ENCODE assay signal across 8 mouse cellular contexts in the genomic region with DNA sequence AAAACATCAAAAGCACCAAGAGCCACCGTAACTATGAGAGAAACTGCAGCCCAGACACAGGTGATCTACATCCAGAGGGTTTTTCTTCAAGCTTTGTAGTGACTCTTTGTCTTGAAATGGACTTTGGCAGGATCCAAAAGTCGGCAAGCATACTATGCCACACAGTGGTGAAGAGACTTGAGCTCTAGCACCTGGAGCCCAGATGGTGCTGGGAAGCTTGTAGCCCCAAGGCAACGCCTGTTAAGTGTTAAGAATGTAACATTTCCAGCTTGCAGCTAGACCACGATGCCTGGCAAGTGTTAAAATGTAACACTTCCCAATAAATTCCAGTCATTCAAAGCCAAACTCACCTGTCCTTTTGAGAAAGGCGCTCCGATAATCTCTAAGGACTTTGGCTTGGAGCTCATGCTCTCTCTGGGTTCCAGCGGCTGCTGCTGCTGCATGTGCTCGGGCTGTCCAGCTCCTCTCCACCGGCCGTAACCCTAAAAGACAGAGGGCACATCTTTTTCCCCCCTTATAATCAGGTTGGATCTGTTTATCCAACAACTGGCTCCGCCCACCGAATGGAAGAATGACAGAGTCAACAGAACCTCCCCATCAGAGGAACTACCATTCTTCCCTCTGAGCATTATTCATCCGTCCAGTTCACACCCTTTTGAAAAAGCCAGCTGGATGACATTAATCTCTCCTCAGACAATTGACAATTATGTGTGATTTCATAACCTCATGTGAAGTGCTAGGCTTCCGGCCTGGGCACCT. TPM values are rescaled to one million over a fixed set of nuclear protein-coding genes. Genes with fewer than 3 reads are reported as not detected.
DNase-seq lines count a peak whose midpoint lies in the region; ATAC-seq and TF ChIP-seq lines count a peak whose summit lies in the region.

TSS of gene Arg1 (minus strand) at position 523 of the 759 bp plus-strand sequence.

- intact Hi-C loops in left cerebral cortex, adult 2 months (cut with DNase I) = no loop called here

- H3K9ac ChIP-seq in limb, embryonic 15.5 days = no peak within 1 kb of the TSS
- 0 out of 2 replicates have a peak within 1 kb of the TSS, but pooled peaks have one; percentile 13 for H3K9ac ChIP-seq in stomach, postnatal 0 days (ENCODE audit: low read length)

- DNase-seq in spleen, adult 2 months (ENCODE audit: low read depth in 1 of 2, low spot score in 2 of 2) = no peak
- no peak for DNase-seq in spleen, adult 18-20 months
- DNase-seq in stomach, postnatal 0 days (ENCODE audit: low spot score) = peak; percentile 18
- DNase-seq in cerebellum, adult 8-10 months = no peak
- DNase-seq in left cerebral cortex, adult 2 months (ENCODE audit: extremely low spot score in 1 of 2, low spot score in 2 of 2) = no peak

- no peak for TF ChIP-seq CTCF in spleen, adult 2 months (IDR thresholded peaks at IDR 0.05; ENCODE audit: extremely low read depth, insufficient read depth, insufficient read length, insufficient replicate concordance)
- no peak for TF ChIP-seq CTCF in stomach, postnatal 0 days (IDR thresholded peaks at IDR 0.05; ENCODE audit: low read depth)
- no peak for TF ChIP-seq CTCF in left cerebral cortex, adult 2 months (IDR thresholded peaks at IDR 0.05)

- no peaks in the 10 kb centered on the region for H3K9me3 ChIP-seq in erythroblast, embryonic 14.5 days (ENCODE audit: control insufficient read depth, low read length)
- H3K9me3 ChIP-seq in limb, embryonic 15.5 days = no peaks in the 10 kb centered on the region
- no peaks in the 10 kb centered on the region for H3K9me3 ChIP-seq in stomach, postnatal 0 days (ENCODE audit: control insufficient read depth, low read length)

- no peak for TF ChIP-seq POLR2A in spleen, adult 2 months (IDR thresholded peaks at IDR 0.05; ENCODE audit: low read depth, low read length)

- ATAC-seq in erythroblast, adult 5-6 weeks (replicated peaks; ENCODE audit: low FRiP score, poor library complexity, severe bottlenecking) = no peak
- ATAC-seq in limb, embryonic 15.5 days (ENCODE audit: insufficient number of reproducible peaks, low FRiP score, low TSS enrichment, low read depth) = no peak
- peak; percentile 58; the same call in 1 of the 2 replicates for ATAC-seq in stomach, postnatal 0 days (ENCODE audit: low FRiP score, low TSS enrichment)

- WGBS in spleen, adult 2 months = 84% methylated on average over 14 of the region's 14 CpGs
- WGBS in limb, embryonic 15.5 days = 11% methylated on average over 14 of the region's 14 CpGs
- WGBS in stomach, postnatal 0 days = 20% methylated on average over 14 of the region's 14 CpGs

- H3K27me3 ChIP-seq in erythroblast, embryonic 14.5 days (ENCODE audit: control insufficient read depth) = no peaks in the 10 kb centered on the region
- no peaks in the 10 kb centered on the region for H3K27me3 ChIP-seq in spleen, adult 2 months (ENCODE audit: control insufficient read depth, insufficient read depth, low read length)
- no peaks in the 10 kb centered on the region for H3K27me3 ChIP-seq in limb, embryonic 15.5 days
- no peaks in the 10 kb centered on the region for H3K27me3 ChIP-seq in stomach, postnatal 0 days (ENCODE audit: control insufficient read depth, insufficient read depth, low read length)

- H3K4me3 ChIP-seq in erythroblast, embryonic 14.5 days (replicated peaks) = peak within 1 kb of the TSS; percentile 19
- peak within 1 kb of the TSS; percentile 41; the same call in 1 of the 2 replicates for H3K4me3 ChIP-seq in spleen, adult 2 months (ENCODE audit: extremely low read depth, insufficient read depth, insufficient read length)
- H3K4me3 ChIP-seq in limb, embryonic 15.5 days = no peak within 1 kb of the TSS
- 0 out of 2 replicates have a peak within 1 kb of the TSS, but pooled peaks have one; percentile 8 for H3K4me3 ChIP-seq in stomach, postnatal 0 days (ENCODE audit: low read depth, low read length)
- no peak within 1 kb of the TSS for H3K4me3 ChIP-seq in left cerebral cortex, adult 2 months

- H3K27ac ChIP-seq in spleen, adult 2 months (ENCODE audit: insufficient read depth, low read length) = no peak within 1 kb of the TSS; the same call in 1 of the 2 replicates
- 0 out of 2 replicates have a peak within 1 kb of the TSS, but pooled peaks have one; percentile 33 for H3K27ac ChIP-seq in limb, embryonic 15.5 days
- 0 out of 2 replicates have a peak within 1 kb of the TSS, but pooled peaks have one; percentile 8 for H3K27ac ChIP-seq in stomach, postnatal 0 days (replicated peaks)
- no peak within 1 kb of the TSS for H3K27ac ChIP-seq in left cerebral cortex, adult 2 months

- peaks cover 2% of the 10 kb centered on the region for H3K4me1 ChIP-seq in erythroblast, embryonic 14.5 days (ENCODE audit: control insufficient read depth)
- peaks cover 5% of the 10 kb centered on the region; the same call in 1 of the 2 replicates for H3K4me1 ChIP-seq in spleen, adult 2 months (ENCODE audit: control insufficient read depth, insufficient read depth, insufficient read length)
- peaks cover 14% of the 10 kb centered on the region for H3K4me1 ChIP-seq in limb, embryonic 15.5 days
- peaks cover 2% of the 10 kb centered on the region; the same call in 1 of the 2 replicates for H3K4me1 ChIP-seq in stomach, postnatal 0 days (replicated peaks; ENCODE audit: control insufficient read depth, insufficient read depth)

- TF ChIP-seq EP300 in stomach, postnatal 0 days (optimal IDR thresholded peaks at IDR 0.05) = no peak

- peak within 1 kb of the TSS; percentile 33 for H3K4me2 ChIP-seq in limb, embryonic 15.5 days
- peak within 1 kb of the TSS; percentile 37; the same call in 1 of the 2 replicates for H3K4me2 ChIP-seq in stomach, postnatal 0 days (replicated peaks; ENCODE audit: low read depth)

- no peaks in the 10 kb centered on the region for H3K36me3 ChIP-seq in erythroblast, embryonic 14.5 days (ENCODE audit: control insufficient read depth)
- H3K36me3 ChIP-seq in spleen, adult 2 months (ENCODE audit: control insufficient read depth, insufficient read depth, low read length) = no peaks in the 10 kb centered on the region
- H3K36me3 ChIP-seq in limb, embryonic 15.5 days = no peaks in the 10 kb centered on the region
- no peaks in the 10 kb centered on the region for H3K36me3 ChIP-seq in stomach, postnatal 0 days (ENCODE audit: control insufficient read depth, insufficient read depth, low read length)

RNA-seq across cellular contexts. Expression of gene Arg1, which starts in this region (rescaled TPM):
- 0.06 TPM in 1 of 2 replicates, not detected in the other for polyA plus RNA-seq in erythroblast, embryonic 14.5 days (2012)
- not detected in 2 replicates for total RNA-seq in erythroblast, adult 5-6 weeks (2015; ENCODE audit: low replicate concordance)
- 0.42 and 0.77 TPM in 2 replicates for total RNA-seq in erythroblast, adult 5-6 weeks (2017; ENCODE audit: low replicate concordance)
- not detected in 2 replicates for polyA plus RNA-seq in spleen, adult 2 months (2012; rRNA removed)
- 17.5 and 18.0 TPM in 2 replicates for polyA plus RNA-seq in limb, embryonic 15.5 days (2015; fragmentation: Nextera tagmentation; extraction: Ambion mirVana)
- 93.0 and 138 TPM in 2 replicates for polyA plus RNA-seq in stomach, postnatal 0 days (2015; fragmentation: Nextera tagmentation; extraction: Ambion mirVana)
- not detected for total RNA-seq in left cerebral cortex, adult 2 months (2021)

Comparison
In these comparisons a context has a peak if more than half of its experiments do, and no peak if none do; other contexts are left out.
1. RNA of gene Arg1 (polyA plus RNA-seq): 93.0 to 138 TPM in stomach, postnatal 0 days and 17.5 to 18.0 TPM in limb, embryonic 15.5 days; not detected in spleen, adult 2 months and 0.06 TPM in erythroblast, embryonic 14.5 days; every median in the first group is over 10 times any median in the second.
2. H3K4me3 ChIP-seq: peak in erythroblast, embryonic 14.5 days (single experiment), spleen, adult 2 months (single experiment) and stomach, postnatal 0 days (single experiment); none in limb, embryonic 15.5 days (single experiment) and left cerebral cortex, adult 2 months (single experiment).
3. H3K27ac ChIP-seq: peak in limb, embryonic 15.5 days (single experiment) and stomach, postnatal 0 days (single experiment); none in spleen, adult 2 months (single experiment) and left cerebral cortex, adult 2 months (single experiment).